Mouse (Mus musculus): ENCODE measurements around the gene Rtf2.

The Rtf2 gene

GRCm38 (mm10) chr2:172437371-172437952 lies 2.9 kb upstream of the Rtf2 start:
- in situ Hi-C loops (cut with MboI, MseI), result loop anchor here (5.0 to 25.0 kb wide), 2 partner anchors 35 to 1300 kb away; partner anchors contain the start of gene Vapb

GRCm38 (mm10) chr2:172440640-172441005 lies 267 bp downstream of the Rtf2 start:
- in situ Hi-C loops (cut with MboI, MseI), result loop anchor here (25.0 kb wide), 1 partner anchor 1297 kb away; the partner anchor contains the start of gene Vapb

GRCm38 (mm10) chr2:172441176-172441575 lies 820 bp downstream of the Rtf2 start:
- in situ Hi-C loops (cut with MboI, MseI), result loop anchor here (25.0 kb wide), 1 partner anchor 1296 kb away; the partner anchor contains the start of gene Vapb

GRCm38 (mm10) chr2:172445617-172446016 lies 5.3 kb downstream of the Rtf2 start:
- in situ Hi-C loops (cut with MboI, MseI), result loop anchor here (5.0 to 25.0 kb wide), 2 partner anchors 63 to 1292 kb away; partner anchors contain the start of gene Vapb

- in situ Hi-C loops (cut with MboI, MseI), result loop anchor here (5.0 to 25.0 kb wide), 2 partner anchors 65 to 1290 kb away; partner anchors contain the start of gene Vapb
These were observed 7.0 kb downstream of the Rtf2 start for GRCm38 (mm10) chr2:172447317-172447716.

GRCm38 (mm10) chr2:172448329-172448728 lies 8.0 kb downstream of the Rtf2 start:
- in situ Hi-C loops (cut with MboI, MseI), result loop anchor here (5.0 to 25.0 kb wide), 2 partner anchors 66 to 1289 kb away; partner anchors contain the start of gene Vapb

GRCm38 (mm10) chr2:172450640-172451039 lies 10.3 kb downstream of the Rtf2 start:
- in situ Hi-C loops (cut with MboI, MseI), result no loop called here

GRCm38 (mm10) chr2:172452031-172452430 lies 11.7 kb downstream of the Rtf2 start:
- in situ Hi-C loops (cut with MboI, MseI), result no loop called here

GRCm38 (mm10) chr2:172452458-172452857 lies 12.1 kb downstream of the Rtf2 start:
- in situ Hi-C loops (cut with MboI, MseI), result no loop called here

- in situ Hi-C loops (cut with MboI, MseI), result no loop called here
These were observed 18.1 kb downstream of the Rtf2 start, which contains the start of gene Gcnt7 for GRCm38 (mm10) chr2:172458496-172458895. Gene Gcnt7, minus strand, starts transcription at chr2:172458596.

GRCm38 (mm10) chr2:172460647-172461046 lies 20.3 kb downstream of the Rtf2 start:
- in situ Hi-C loops (cut with MboI, MseI), result no loop called here

- in situ Hi-C loops (cut with MboI, MseI), result no loop called here
These were observed 22.5 kb downstream of the Rtf2 start for GRCm38 (mm10) chr2:172462813-172463212.

- in situ Hi-C loops (cut with MboI, MseI), result no loop called here
These were observed 26.2 kb downstream of the Rtf2 start for GRCm38 (mm10) chr2:172466427-172467132.

- in situ Hi-C loops (cut with MboI, MseI), result no loop called here
These were observed 26.9 kb downstream of the Rtf2 start for GRCm38 (mm10) chr2:172467206-172467605.

- in situ Hi-C loops (cut with MboI, MseI), result no loop called here
These were observed 28.0 kb downstream of the Rtf2 start for GRCm38 (mm10) chr2:172468346-172468819.

- in situ Hi-C loops (cut with MboI, MseI), result no loop called here
These were observed 32.0 kb downstream of the Rtf2 start, which contains the start of gene Fam209 for GRCm38 (mm10) chr2:172472318-172472717. Gene Fam209, plus strand, starts transcription at chr2:172472520.

GRCm38 (mm10) chr2:172473591-172473990 lies 33.2 kb downstream of the Rtf2 start:
- in situ Hi-C loops (cut with MboI, MseI), result no loop called here

- in situ Hi-C loops (cut with MboI, MseI), result no loop called here
These were observed 34.6 kb downstream of the Rtf2 start for GRCm38 (mm10) chr2:172474970-172475369.

- in situ Hi-C loops (cut with MboI, MseI), result no loop called here
These were observed 36.4 kb downstream of the Rtf2 start for GRCm38 (mm10) chr2:172476707-172477260.

- in situ Hi-C loops (cut with MboI, MseI), result no loop called here
These were observed 37.0 kb downstream of the Rtf2 start for GRCm38 (mm10) chr2:172477350-172477749.

GRCm38 (mm10) chr2:172477860-172478259 lies 37.5 kb downstream of the Rtf2 start:
- in situ Hi-C loops (cut with MboI, MseI), result no loop called here

GRCm38 (mm10) chr2:172480296-172480695 lies 39.9 kb downstream of the Rtf2 start:
- in situ Hi-C loops (cut with MboI, MseI), result loop anchor here (10.0 kb wide), 1 partner anchor 295 kb away; no protein-coding TSS in a partner anchor

Measured in T-helper 2 cell (primary cell).